Mouse (Mus musculus): ENCODE measurements at regions not wholly inside any gene's neighbourhood (a gene's known extent, or its start where the extent isn't known, plus 50 kb on each side); places are given as distances from the start of the nearest gene placed in this dataset.

GRCm38 (mm10) chr1:168969402-168969801 is 537.3 kb upstream of the Pbx1 start:
- no peaks in the 10 kb centered on the region for H3K36me3 ChIP-seq (ENCODE audit: control insufficient read depth, insufficient read depth, low read length)
- 15% methylated on average over 5 of the region's 5 CpGs for WGBS
- H3K4me2 ChIP-seq (ENCODE audit: low read length): no peak overlapping the region
- ATAC-seq (ENCODE audit: low FRiP score, low TSS enrichment) (no peak), DNase-seq (no peak)
- no peaks in the 10 kb centered on the region for H3K27me3 ChIP-seq (ENCODE audit: control insufficient read depth, insufficient read depth, low read length)
- peaks cover 10% of the 10 kb centered on the region for H3K4me1 ChIP-seq (ENCODE audit: control insufficient read depth, insufficient read depth, low read length)
- no peaks in the 10 kb centered on the region for H3K9me3 ChIP-seq (ENCODE audit: control insufficient read depth, low read length)
- H3K9ac ChIP-seq (replicated peaks; ENCODE audit: low read length): no peak overlapping the region
- H3K27ac ChIP-seq (replicated peaks; ENCODE audit: low read depth, low read length): no peak overlapping the region
- H3K4me3 ChIP-seq (replicated peaks; ENCODE audit: low read depth, low read length): no peak overlapping the region

DNA sequence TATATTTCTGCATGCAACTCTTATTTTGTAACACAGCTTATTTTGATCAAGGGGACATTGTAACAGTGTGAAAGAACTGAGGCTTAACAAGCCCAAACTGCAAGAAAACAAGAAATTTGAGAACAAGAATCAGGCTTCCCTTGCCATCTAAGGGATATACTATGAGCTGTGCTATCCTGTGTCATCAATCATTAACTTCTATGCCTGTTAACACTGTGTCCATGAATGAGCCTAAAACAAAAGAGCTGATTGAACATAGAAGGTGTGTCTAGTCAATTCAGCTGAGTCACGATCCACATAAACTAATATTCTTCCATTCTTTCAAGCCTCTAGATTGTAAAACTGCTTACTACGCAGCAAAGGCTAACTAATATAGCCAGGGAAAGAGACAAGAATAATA is 535.3 kb upstream of the Pbx1 start:
- ATAC-seq (ENCODE audit: low FRiP score, low TSS enrichment) (no peak), DNase-seq (no peak)
- no peaks in the 10 kb centered on the region for H3K36me3 ChIP-seq (ENCODE audit: control insufficient read depth, insufficient read depth, low read length)
- no peaks in the 10 kb centered on the region for H3K27me3 ChIP-seq (ENCODE audit: control insufficient read depth, insufficient read depth, low read length)
- H3K4me3 ChIP-seq (replicated peaks; ENCODE audit: low read depth, low read length): no peak overlapping the region
- no peak overlapping the region for H3K27ac ChIP-seq (replicated peaks; ENCODE audit: low read depth, low read length)
- H3K9me3 ChIP-seq (ENCODE audit: control insufficient read depth, low read length): no peaks in the 10 kb centered on the region
- 87% methylated on average over 2 of the region's 2 CpGs for WGBS
- peaks cover 16% of the 10 kb centered on the region for H3K4me1 ChIP-seq (ENCODE audit: control insufficient read depth, insufficient read depth, low read length)
- no peak overlapping the region for H3K9ac ChIP-seq (replicated peaks; ENCODE audit: low read length)
- H3K4me2 ChIP-seq (ENCODE audit: low read length): no peak overlapping the region

DNA sequence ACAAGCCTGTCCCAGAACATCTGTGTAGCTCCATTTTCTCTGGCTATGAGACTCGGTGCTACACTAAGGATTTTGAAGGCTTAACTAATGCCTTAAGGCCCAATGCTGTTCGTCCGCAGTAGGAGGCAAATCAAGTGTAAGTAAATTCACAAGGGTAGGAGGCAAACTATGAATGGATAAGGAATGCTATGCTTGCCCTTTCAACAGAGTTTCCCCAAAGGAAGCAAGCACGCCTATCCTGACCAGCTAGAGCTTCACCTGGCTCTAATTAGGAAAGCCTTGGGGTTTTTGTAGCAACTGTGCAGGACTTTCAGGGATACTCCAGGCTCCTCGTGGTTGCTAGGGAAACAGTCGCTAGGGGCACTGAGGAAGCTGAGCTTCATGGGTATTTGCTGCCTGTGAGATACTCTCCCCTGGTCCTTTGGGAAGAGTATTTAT is 532.4 kb upstream of the Pbx1 start:
- peaks cover 16% of the 10 kb centered on the region for H3K4me1 ChIP-seq (ENCODE audit: control insufficient read depth, insufficient read depth, low read length)
- DNase-seq (peak; percentile 67), ATAC-seq (ENCODE audit: low FRiP score, low TSS enrichment) (peak; percentile 8; the same call in 1 of the 2 replicates)
- H3K27me3 ChIP-seq (ENCODE audit: control insufficient read depth, insufficient read depth, low read length): no peaks in the 10 kb centered on the region
- no peaks in the 10 kb centered on the region for H3K9me3 ChIP-seq (ENCODE audit: control insufficient read depth, low read length)
- H3K4me3 ChIP-seq (replicated peaks; ENCODE audit: low read depth, low read length): no peak overlapping the region
- H3K9ac ChIP-seq (replicated peaks; ENCODE audit: low read length): no peak overlapping the region
- H3K4me2 ChIP-seq (ENCODE audit: low read length): no peak overlapping the region
- 16% methylated on average over 6 of the region's 6 CpGs for WGBS
- H3K36me3 ChIP-seq (ENCODE audit: control insufficient read depth, insufficient read depth, low read length): no peaks in the 10 kb centered on the region
- peak overlapping the region; percentile 45 for H3K27ac ChIP-seq (replicated peaks; ENCODE audit: low read depth, low read length)

DNA sequence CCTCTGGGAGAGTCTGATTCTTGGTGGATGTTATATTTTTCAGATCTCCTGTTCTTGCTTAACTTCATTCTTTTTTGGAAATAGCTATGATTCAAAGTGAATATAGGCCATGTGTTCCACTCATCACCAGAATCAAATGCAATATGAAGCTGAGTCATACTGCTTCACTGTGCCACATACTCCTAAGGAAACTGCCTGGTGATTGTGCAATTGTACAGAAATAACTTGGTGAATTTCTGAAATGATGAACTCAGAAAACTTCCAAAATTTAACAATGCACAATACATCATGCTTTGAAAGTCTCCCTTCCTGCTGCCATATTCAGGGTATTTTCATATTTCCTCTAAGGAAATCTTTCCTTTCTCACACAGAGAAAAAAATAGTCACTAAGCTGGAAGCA is 518.9 kb upstream of the Pbx1 start:
- no peak overlapping the region for H3K27ac ChIP-seq (replicated peaks; ENCODE audit: low read depth, low read length)
- no peak overlapping the region for H3K9ac ChIP-seq (replicated peaks; ENCODE audit: low read length)
- no peaks in the 10 kb centered on the region for H3K4me1 ChIP-seq (ENCODE audit: control insufficient read depth, insufficient read depth, low read length)
- H3K4me3 ChIP-seq (replicated peaks; ENCODE audit: low read depth, low read length): no peak overlapping the region
- no peak for DNase-seq
- H3K4me2 ChIP-seq (ENCODE audit: low read length): no peak overlapping the region
- H3K27me3 ChIP-seq (ENCODE audit: control insufficient read depth, insufficient read depth, low read length): no peaks in the 10 kb centered on the region
- no peaks in the 10 kb centered on the region for H3K9me3 ChIP-seq (ENCODE audit: control insufficient read depth, low read length)
- no peaks in the 10 kb centered on the region for H3K36me3 ChIP-seq (ENCODE audit: control insufficient read depth, insufficient read depth, low read length)
- no peak for ATAC-seq (ENCODE audit: low FRiP score, low TSS enrichment)

- Histone ChIP-seq H3K4me2 (ENCODE audit: low read length) (no peak overlapping the region), H3K9me3 (ENCODE audit: control insufficient read depth, low read length) (no peaks in the 10 kb centered on the region), H3K4me1 (ENCODE audit: control insufficient read depth, insufficient read depth, low read length) (no peaks in the 10 kb centered on the region), H3K27ac (replicated peaks; ENCODE audit: low read depth, low read length) (no peak overlapping the region), H3K9ac (replicated peaks; ENCODE audit: low read length) (no peak overlapping the region), H3K4me3 (replicated peaks; ENCODE audit: low read depth, low read length) (no peak overlapping the region), H3K27me3 (ENCODE audit: control insufficient read depth, insufficient read depth, low read length) (no peaks in the 10 kb centered on the region), H3K36me3 (ENCODE audit: control insufficient read depth, insufficient read depth, low read length) (no peaks in the 10 kb centered on the region)
- DNase-seq: peak; percentile 37
- ATAC-seq (ENCODE audit: low FRiP score, low TSS enrichment): no peak; the same call in 1 of the 2 replicates
- 15% methylated on average over 5 of the region's 5 CpGs for WGBS
These were observed 492.2 kb upstream of the Pbx1 start for GRCm38 (mm10) chr1:168924100-168924815.

- Histone ChIP-seq H3K4me2 (ENCODE audit: low read length) (no peak overlapping the region), H3K9me3 (ENCODE audit: control insufficient read depth, low read length) (no peaks in the 10 kb centered on the region), H3K4me1 (ENCODE audit: control insufficient read depth, insufficient read depth, low read length) (no peaks in the 10 kb centered on the region), H3K9ac (replicated peaks; ENCODE audit: low read length) (no peak overlapping the region), H3K36me3 (ENCODE audit: control insufficient read depth, insufficient read depth, low read length) (no peaks in the 10 kb centered on the region), H3K4me3 (replicated peaks; ENCODE audit: low read depth, low read length) (no peak overlapping the region), H3K27me3 (ENCODE audit: control insufficient read depth, insufficient read depth, low read length) (no peaks in the 10 kb centered on the region), H3K27ac (replicated peaks; ENCODE audit: low read depth, low read length) (no peak overlapping the region)
- no peak for ATAC-seq (ENCODE audit: low FRiP score, low TSS enrichment)
- 88% methylated on average over 9 of the region's 9 CpGs for WGBS
- DNase-seq: no peak
These were observed 486.4 kb upstream of the Pbx1 start for GRCm38 (mm10) chr1:168918331-168919076.

DNA sequence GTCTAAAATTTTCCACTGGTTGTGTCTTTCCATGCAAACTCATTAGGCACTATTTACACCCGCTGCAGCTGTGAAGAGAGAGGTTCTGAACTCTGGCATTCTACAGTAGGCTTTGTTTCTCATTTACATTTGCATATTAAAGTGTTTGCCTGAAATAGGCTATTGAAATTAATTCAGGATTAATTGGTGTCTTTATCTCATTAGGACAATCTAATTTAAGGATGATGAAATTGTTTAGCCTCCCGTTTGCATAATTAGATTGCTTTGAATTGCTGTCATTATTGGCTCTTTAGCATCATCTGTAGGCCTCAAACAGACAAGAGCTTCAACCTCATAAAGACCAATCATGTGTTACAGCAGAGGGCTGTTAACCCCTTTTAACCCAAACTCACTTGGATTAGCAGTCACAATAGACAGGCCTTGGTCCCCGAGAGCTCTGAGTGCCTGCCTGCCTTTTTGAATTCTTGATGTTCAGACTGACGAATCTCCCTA is 476.7 kb upstream of the Pbx1 start:
- no peak overlapping the region for H3K9ac ChIP-seq (replicated peaks; ENCODE audit: low read length)
- H3K27ac ChIP-seq (replicated peaks; ENCODE audit: low read depth, low read length): 0 out of 2 replicates have a peak overlapping the region, but pooled peaks have one; percentile 2
- H3K4me3 ChIP-seq (replicated peaks; ENCODE audit: low read depth, low read length): no peak overlapping the region
- H3K9me3 ChIP-seq (ENCODE audit: control insufficient read depth, low read length): no peaks in the 10 kb centered on the region
- peak; percentile 49 for DNase-seq
- H3K36me3 ChIP-seq (ENCODE audit: control insufficient read depth, insufficient read depth, low read length): no peaks in the 10 kb centered on the region
- ATAC-seq (ENCODE audit: low FRiP score, low TSS enrichment): no peak; the same call in 1 of the 2 replicates
- no peaks in the 10 kb centered on the region for H3K27me3 ChIP-seq (ENCODE audit: control insufficient read depth, insufficient read depth, low read length)
- 35% methylated on average over 4 of the region's 4 CpGs for WGBS
- no peaks in the 10 kb centered on the region for H3K4me1 ChIP-seq (ENCODE audit: control insufficient read depth, insufficient read depth, low read length)
- no peak overlapping the region for H3K4me2 ChIP-seq (ENCODE audit: low read length)

GRCm38 (mm10) chr1:168908192-168908591 is 476.1 kb upstream of the Pbx1 start:
- no peaks in the 10 kb centered on the region for H3K36me3 ChIP-seq (ENCODE audit: control insufficient read depth, insufficient read depth, low read length)
- no peak overlapping the region for H3K27ac ChIP-seq (replicated peaks; ENCODE audit: low read depth, low read length)
- DNase-seq: no peak
- no peaks in the 10 kb centered on the region for H3K9me3 ChIP-seq (ENCODE audit: control insufficient read depth, low read length)
- no peak for ATAC-seq (ENCODE audit: low FRiP score, low TSS enrichment)
- WGBS: 91% methylated on average over 6 of the region's 6 CpGs
- no peaks in the 10 kb centered on the region for H3K27me3 ChIP-seq (ENCODE audit: control insufficient read depth, insufficient read depth, low read length)
- no peak overlapping the region for H3K9ac ChIP-seq (replicated peaks; ENCODE audit: low read length)
- H3K4me3 ChIP-seq (replicated peaks; ENCODE audit: low read depth, low read length): no peak overlapping the region
- no peak overlapping the region for H3K4me2 ChIP-seq (ENCODE audit: low read length)
- no peaks in the 10 kb centered on the region for H3K4me1 ChIP-seq (ENCODE audit: control insufficient read depth, insufficient read depth, low read length)

GRCm38 (mm10) chr1:168898483-168898882 is 466.4 kb upstream of the Pbx1 start:
- Histone ChIP-seq H3K4me2 (ENCODE audit: low read length) (no peak overlapping the region), H3K27me3 (ENCODE audit: control insufficient read depth, insufficient read depth, low read length) (no peaks in the 10 kb centered on the region), H3K9me3 (ENCODE audit: control insufficient read depth, low read length) (no peaks in the 10 kb centered on the region), H3K9ac (replicated peaks; ENCODE audit: low read length) (no peak overlapping the region), H3K36me3 (ENCODE audit: control insufficient read depth, insufficient read depth, low read length) (no peaks in the 10 kb centered on the region), H3K4me1 (ENCODE audit: control insufficient read depth, insufficient read depth, low read length) (no peaks in the 10 kb centered on the region), H3K27ac (replicated peaks; ENCODE audit: low read depth, low read length) (no peak overlapping the region), H3K4me3 (replicated peaks; ENCODE audit: low read depth, low read length) (no peak overlapping the region)
- 92% methylated on average over 2 of the region's 2 CpGs for WGBS
- no peak for ATAC-seq (ENCODE audit: low FRiP score, low TSS enrichment)
- no peak for DNase-seq
